Mouse (Mus musculus) brain, embryonic 18.5 days (tissue): ENCODE results near the gene Aebp2.
"Not testable (repeated sequence)": the region's sequence is repeated elsewhere in the genome, so short reads cannot be mapped to it uniquely, and the experiment has no call there.

Source experiments
- DNase-seq: peaks from one replicate; pipeline ENCODE4 v3.0.0-alpha.2; 2012; ENCODE audit warnings: low read depth, low spot score

Aebp2 gene

GRCm38 (mm10) chr6:140622391-140623225 is at the start of gene Aebp2:
Gene Aebp2, plus strand, starts transcription at chr6:140622663.
- DNase-seq, result no peak

- DNase-seq, result no peak
Measured at GRCm38 (mm10) chr6:140574943-140575342, 47.5 kb upstream of the Aebp2 start.

GRCm38 (mm10) chr6:140576133-140576532 is 46.3 kb upstream of the Aebp2 start:
- DNase-seq, result no peak

- DNase-seq, result no peak
Measured at GRCm38 (mm10) chr6:140576961-140577821, 45.3 kb upstream of the Aebp2 start.

- DNase-seq, result no peak
Measured at GRCm38 (mm10) chr6:140577822-140578170, 44.7 kb upstream of the Aebp2 start.

GRCm38 (mm10) chr6:140578985-140579384 is 43.5 kb upstream of the Aebp2 start:
- not testable (repeated sequence) for DNase-seq

- no peak for DNase-seq
Measured at GRCm38 (mm10) chr6:140580170-140580569, 42.3 kb upstream of the Aebp2 start.

GRCm38 (mm10) chr6:140586714-140587259 is 35.7 kb upstream of the Aebp2 start:
- DNase-seq, result no peak

- no peak for DNase-seq
Measured at GRCm38 (mm10) chr6:140591331-140591730, 31.1 kb upstream of the Aebp2 start.

GRCm38 (mm10) chr6:140592713-140593112 is 29.8 kb upstream of the Aebp2 start:
- DNase-seq, result no peak

GRCm38 (mm10) chr6:140593420-140594170 is 28.9 kb upstream of the Aebp2 start:
- no peak for DNase-seq

GRCm38 (mm10) chr6:140595551-140595950 is 26.9 kb upstream of the Aebp2 start:
- not testable (repeated sequence) for DNase-seq

GRCm38 (mm10) chr6:140597381-140598329 is 24.8 kb upstream of the Aebp2 start:
- DNase-seq, result no peak

GRCm38 (mm10) chr6:140598516-140598915 is 23.9 kb upstream of the Aebp2 start:
- no peak for DNase-seq

- no peak for DNase-seq
Measured at GRCm38 (mm10) chr6:140599337-140599736, 23.1 kb upstream of the Aebp2 start.

- not testable (repeated sequence) for DNase-seq
Measured at GRCm38 (mm10) chr6:140600671-140601070, 21.8 kb upstream of the Aebp2 start.

- DNase-seq, result no peak
Measured at GRCm38 (mm10) chr6:140601175-140601574, 21.3 kb upstream of the Aebp2 start.

- DNase-seq, result no peak
Measured at GRCm38 (mm10) chr6:140603228-140603944, 19.1 kb upstream of the Aebp2 start.

- DNase-seq, result not testable (repeated sequence)
Measured at GRCm38 (mm10) chr6:140605173-140605572, 17.3 kb upstream of the Aebp2 start.

- no peak for DNase-seq
Measured at GRCm38 (mm10) chr6:140605732-140606131, 16.7 kb upstream of the Aebp2 start.
